Mouse (Mus musculus) gastrocnemius, postnatal 14 days (tissue): ENCODE measurements at regions not wholly inside any gene's neighbourhood (a gene's known extent, or its start where the extent isn't known, plus 50 kb on each side); places are given as distances from the start of the nearest gene placed in this dataset.

Experiments used
- DNase-seq: peaks from one replicate; pipeline ENCODE4 v3.0.0; 2021; ENCODE audit warnings: mixed read lengths
- intact Hi-C: fragments of 180-260 bp; cut with DNase I; formaldehyde crosslinking; loops from one replicate; pipeline ENCODE4 v1.15.1; 2025; ENCODE audit warnings: low total_unique reads

- intact Hi-C loops = no loop called here
- no peak for DNase-seq
These were observed 65.7 kb upstream of the Arid5b start for GRCm38 (mm10) chr10:68344211-68344610.

GRCm38 (mm10) chr10:68334054-68334453, 55.5 kb upstream of the Arid5b start:
- intact Hi-C loops = no loop called here
- DNase-seq = no peak
